Mouse (Mus musculus) left cerebral cortex, adult 2 months (tissue): ENCODE results near the gene Dcaf4. TPM values are rescaled to one million over a fixed set of nuclear protein-coding genes. Genes with fewer than 3 reads are reported as not detected.

Experiments
- DNase-seq, 2 experiments: peaks; one replicate each; pipeline ENCODE4 v3.0.0; 2021 to 2022; ENCODE audit warnings: low spot score in 2 of 2, mixed read lengths in 1 of 2; ENCODE audit errors: extremely low spot score in 1 of 2
- H3K27ac ChIP-seq: fragments of 200-600 bp; 2 replicates; pipeline ENCODE4 v1.8.1; 2022
- H3K4me3 ChIP-seq: fragments of 200-600 bp; 2 replicates; pipeline ENCODE4 v1.8.1; 2022
- CTCF ChIP-seq: fragments of 200-600 bp; IDR thresholded peaks from 2 replicates; pipeline ENCODE4 v1.8.1; 2022; ENCODE audit warnings: antibody characterized with exemption, mild to moderate bottlenecking, moderate library complexity
- intact Hi-C: fragments of 180-260 bp; cut with DNase I; formaldehyde crosslinking; loops from one replicate; pipeline ENCODE4 v1.15.1; 2025
- long read RNA-seq, 2 experiments: library from polyadenylated mRNA; stranded (forward); transcript quantifications; one replicate each; pipeline ENCODE4 v2.0.0; 2021; ENCODE audit warnings: borderline mapping rate in 2 of 2
- total RNA-seq, 2 experiments: library from RNA; stranded (reverse); gene quantifications; 2 replicates each; pipeline ENCODE4 v1.2.3; 2021

Dcaf4 gene
- total RNA-seq, result 10 to 100 TPM; 31.6 to 32.3 TPM
- long read RNA-seq, experiment 1, transcript Dcaf4-201 (14 exons, 2,008 nt), result major isoform, 21 of 33 reads
- long read RNA-seq, experiment 1, partial matches to known transcripts, result 2 of 33 reads
- long read RNA-seq, experiment 1, other reads (novel, unspliced or antisense), result 8 of 33 reads
- long read RNA-seq, experiment 2, transcript Dcaf4-201 (14 exons, 2,008 nt), result major isoform, 6 of 20 reads
- long read RNA-seq, experiment 2, partial matches to known transcripts, result 1 of 20 reads
- long read RNA-seq, experiment 2, other reads (novel, unspliced or antisense), result 11 of 20 reads

GRCm38 (mm10) chr12:83520311-83520890, at the start of gene Dcaf4:
Gene Dcaf4, plus strand, starts transcription at chr12:83520466.
- H3K27ac ChIP-seq, result peak within 1 kb of the TSS; percentile 78
- H3K4me3 ChIP-seq, result peak within 1 kb of the TSS; percentile 84
- DNase-seq, result peak; percentile 94
- intact Hi-C loops, result no loop called here
- no peak for TF ChIP-seq CTCF

GRCm38 (mm10) chr12:83471760-83472159, 48.5 kb upstream of the Dcaf4 start:
- H3K4me3 ChIP-seq, result no peak overlapping the region
- no peak overlapping the region for H3K27ac ChIP-seq
- intact Hi-C loops, result no loop called here
- no peak for DNase-seq
- no peak for TF ChIP-seq CTCF

- DNase-seq, result no peak
- intact Hi-C loops, result no loop called here
- Histone ChIP-seq H3K4me3 (no peak overlapping the region), H3K27ac (no peak overlapping the region)
- no peak for TF ChIP-seq CTCF
Measured at GRCm38 (mm10) chr12:83473987-83474600, 46.2 kb upstream of the Dcaf4 start.

- Histone ChIP-seq H3K4me3 (no peak overlapping the region), H3K27ac (no peak overlapping the region)
- no peak for TF ChIP-seq CTCF
- no peak for DNase-seq
- intact Hi-C loops, result no loop called here
Measured at GRCm38 (mm10) chr12:83475419-83475818, 44.8 kb upstream of the Dcaf4 start.

- no peak overlapping the region for H3K4me3 ChIP-seq
- H3K27ac ChIP-seq, result no peak overlapping the region
- no peak for TF ChIP-seq CTCF
- intact Hi-C loops, result no loop called here
- no peak for DNase-seq
Measured at GRCm38 (mm10) chr12:83476277-83476676, 44.0 kb upstream of the Dcaf4 start.

GRCm38 (mm10) chr12:83479140-83479539, 41.1 kb upstream of the Dcaf4 start:
- no peak for TF ChIP-seq CTCF

GRCm38 (mm10) chr12:83479818-83480401, 40.4 kb upstream of the Dcaf4 start:
- Histone ChIP-seq H3K4me3 (no peak overlapping the region), H3K27ac (no peak overlapping the region)
- no peak for TF ChIP-seq CTCF
- intact Hi-C loops, result no loop called here
- no peak for DNase-seq

More at GRCm38 (mm10) chr12:83479140-83479539, 41.1 kb upstream of the Dcaf4 start:
- no peak overlapping the region for H3K4me3 ChIP-seq
- intact Hi-C loops, result no loop called here
- DNase-seq, result no peak
- H3K27ac ChIP-seq, result no peak overlapping the region

GRCm38 (mm10) chr12:83481439-83481838, 38.8 kb upstream of the Dcaf4 start:
- H3K27ac ChIP-seq, result no peak overlapping the region
- no peak overlapping the region for H3K4me3 ChIP-seq
- intact Hi-C loops, result no loop called here
- no peak for TF ChIP-seq CTCF
- no peak for DNase-seq

GRCm38 (mm10) chr12:83483653-83484052, 36.6 kb upstream of the Dcaf4 start:
- intact Hi-C loops, result no loop called here
- Histone ChIP-seq H3K27ac (no peak overlapping the region), H3K4me3 (no peak overlapping the region)
- TF ChIP-seq CTCF, result no peak
- no peak for DNase-seq

GRCm38 (mm10) chr12:83484855-83485745, 35.2 kb upstream of the Dcaf4 start:
- Histone ChIP-seq H3K4me3 (peak overlapping the region; percentile 74), H3K27ac (peak overlapping the region; percentile 73; the same call in 1 of the 2 replicates)
- TF ChIP-seq CTCF, result no peak; the same call in none of the 2 replicates
- peak in 1 of 2 experiments; percentile 12 for DNase-seq
- intact Hi-C loops, result loop anchor here (5.0 kb wide), 2 partner anchors 168 to 263 kb away; no protein-coding TSS in a partner anchor
